Mouse (Mus musculus) embryonic facial prominence, embryonic 15.5 days (tissue): Measurements from ENCODE around the gene Abcg8. TPM values are rescaled to one million over a fixed set of nuclear protein-coding genes. Genes with fewer than 3 reads are reported as not detected.

Experiments
- ATAC-seq: fragments of 200-750 bp; cut with Nextera tagmentation; 2 replicates; pipeline ENCODE4 v1.8.0; 2017; ENCODE audit warnings: low read depth, moderate TSS enrichment; ENCODE audit not compliant: insufficient number of reproducible peaks, low FRiP score, low TSS enrichment
- H3K27ac ChIP-seq: fragments of 300-500 bp; sonication (generic); replicated peaks from 2 replicates; pipeline ENCODE4 v1.5.1; 2015; ENCODE audit warnings: mild to moderate bottlenecking, inconsistent platforms
- H3K27me3 ChIP-seq: fragments of 300-500 bp; sonication (generic); 2 replicates; pipeline ENCODE4 v1.6.1; 2015; ENCODE audit warnings: inconsistent platforms
- H3K36me3 ChIP-seq: fragments of 300-500 bp; sonication (generic); 2 replicates; pipeline ENCODE4 v1.6.1; 2015; ENCODE audit warnings: mild to moderate bottlenecking, inconsistent platforms
- H3K4me1 ChIP-seq: fragments of 300-500 bp; sonication (generic); 2 replicates; pipeline ENCODE4 v1.6.1; 2015; ENCODE audit warnings: inconsistent platforms
- H3K4me2 ChIP-seq: fragments of 300-500 bp; sonication (generic); replicated peaks from 2 replicates; pipeline ENCODE4 v1.6.1; 2015; ENCODE audit warnings: mild to moderate bottlenecking, inconsistent platforms
- H3K4me3 ChIP-seq: fragments of 300-500 bp; sonication (generic); replicated peaks from 2 replicates; pipeline ENCODE4 v1.5.1; 2015; ENCODE audit warnings: mild to moderate bottlenecking, inconsistent platforms
- H3K9ac ChIP-seq: fragments of 300-500 bp; sonication (generic); 2 replicates; pipeline ENCODE4 v1.6.1; 2015; ENCODE audit warnings: inconsistent platforms
- H3K9me3 ChIP-seq: fragments of 300-500 bp; sonication (generic); replicated peaks from 2 replicates; pipeline ENCODE4 v1.6.1; 2016; ENCODE audit warnings: inconsistent platforms
- WGBS: fragments of 180-500 bp; shearing (Covaris S2); methylation state at CpG from one replicate; pipeline ENCODE4 v1.1.7; 2015; 5-methylcytosine and 5-hydroxymethylcytosine counted together
- polyA plus RNA-seq: library from polyadenylated mRNA; unstranded; fragments of >200 nt; fragmentation: Nextera tagmentation; extraction: Ambion mirVana; gene quantifications from 2 replicates; pipeline ENCODE4 v1.2.1, GENCODE M21; 2015

The Abcg8 gene
- polyA plus RNA-seq, 1 experiment from 2014 or later = 0.16 TPM

DNA sequence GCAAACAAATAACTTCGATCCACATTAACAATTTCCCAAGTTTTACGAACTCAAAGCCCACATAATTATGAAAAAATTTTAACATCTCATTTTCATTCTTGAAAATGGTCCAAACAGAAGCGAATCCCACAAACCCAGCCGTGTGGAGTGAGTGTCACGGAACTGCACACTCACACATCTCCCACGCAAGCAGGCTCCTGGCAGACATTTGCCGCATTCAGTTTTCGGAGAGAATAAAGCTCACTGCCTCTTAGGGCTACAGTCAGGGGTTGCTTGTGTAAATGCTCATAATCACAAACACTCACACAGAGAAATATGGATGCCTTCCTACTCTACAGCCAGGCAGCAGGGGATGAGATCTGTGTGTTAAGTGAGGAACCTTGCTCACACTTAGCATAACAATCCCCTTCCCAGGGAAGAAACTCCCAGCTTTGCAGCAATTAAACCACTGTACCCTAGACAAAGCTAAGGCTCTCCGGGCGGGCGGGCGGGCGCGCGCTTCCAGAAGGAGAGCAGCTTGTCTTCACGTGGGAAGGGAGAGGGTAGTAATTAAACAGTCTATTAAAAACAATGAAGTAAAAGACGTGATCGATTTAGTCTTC, 37.6 kb downstream of the Abcg8 start:
- ATAC-seq = no peak
- no peak overlapping the region for H3K27ac ChIP-seq
- no peaks in the 10 kb centered on the region for H3K27me3 ChIP-seq
- peaks cover 16% of the 10 kb centered on the region for H3K4me1 ChIP-seq
- no peak overlapping the region for H3K9ac ChIP-seq
- peaks cover 24% of the 10 kb centered on the region for H3K36me3 ChIP-seq
- no peak overlapping the region for H3K4me3 ChIP-seq
- no peaks in the 10 kb centered on the region for H3K9me3 ChIP-seq
- no peak overlapping the region for H3K4me2 ChIP-seq
- WGBS = 72% methylated on average over 18 of the region's 18 CpGs

DNA sequence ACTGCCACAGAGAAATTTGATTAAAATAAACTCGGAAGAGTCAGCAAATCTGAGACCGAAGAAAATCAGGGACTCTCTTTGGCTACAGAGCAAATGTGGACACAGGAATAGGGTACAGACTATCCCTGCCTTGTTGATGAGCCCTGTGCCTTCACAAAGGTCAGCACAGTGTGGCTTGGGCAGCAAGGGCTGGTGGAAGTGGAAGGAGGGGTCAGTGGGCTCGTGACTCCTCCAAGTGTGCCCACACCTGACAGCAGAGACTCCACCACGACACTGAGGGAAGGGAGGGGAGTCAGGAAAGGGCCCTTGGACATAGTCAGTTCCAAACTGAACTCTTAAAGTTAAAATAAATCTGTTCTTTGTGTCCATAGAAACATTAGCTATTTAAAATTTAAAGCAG, 38.8 kb downstream of the Abcg8 start:
- Histone ChIP-seq H3K4me3 (no peak overlapping the region), H3K27me3 (no peaks in the 10 kb centered on the region), H3K9me3 (no peaks in the 10 kb centered on the region), H3K9ac (no peak overlapping the region), H3K36me3 (peaks cover 14% of the 10 kb centered on the region), H3K4me1 (peaks cover 4% of the 10 kb centered on the region; the same call in 1 of the 2 replicates), H3K4me2 (no peak overlapping the region), H3K27ac (no peak overlapping the region)
- no peak for ATAC-seq
- WGBS = 54% methylated on average over 4 of the region's 4 CpGs

DNA sequence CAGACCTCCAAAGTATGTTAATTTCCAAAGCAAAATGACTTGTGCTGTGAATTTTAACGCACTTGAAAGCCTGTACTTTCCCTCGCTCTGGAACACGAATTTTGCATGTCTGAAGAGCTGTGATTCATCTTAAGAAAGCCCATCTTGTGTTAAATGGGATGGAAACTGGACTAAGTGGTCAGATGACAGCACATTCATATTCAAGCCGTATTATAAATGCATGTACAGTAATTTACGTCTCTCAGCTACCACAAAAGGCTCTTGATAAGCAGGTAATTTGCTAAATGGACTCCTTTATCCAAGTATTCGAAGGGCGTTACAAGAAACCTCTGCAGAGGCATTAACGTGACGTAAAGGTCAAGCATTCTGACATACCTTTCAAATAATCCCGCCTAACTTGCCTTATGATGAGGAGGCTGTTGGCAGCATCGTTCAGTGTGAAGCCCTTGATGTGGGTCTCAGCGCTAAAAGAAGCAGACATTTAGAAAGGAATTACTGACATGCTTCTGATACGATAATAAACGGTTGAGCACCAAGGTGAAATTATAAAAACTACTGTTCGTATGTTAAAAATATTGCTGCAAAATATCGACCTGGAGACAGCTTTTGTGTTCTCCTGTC, 40.3 kb downstream of the Abcg8 start:
- ATAC-seq = no peak
- Histone ChIP-seq H3K9ac (no peak overlapping the region), H3K27me3 (no peaks in the 10 kb centered on the region), H3K9me3 (no peaks in the 10 kb centered on the region), H3K4me1 (peaks cover 3% of the 10 kb centered on the region; the same call in 1 of the 2 replicates), H3K36me3 (peaks cover 14% of the 10 kb centered on the region), H3K4me3 (no peak overlapping the region), H3K4me2 (no peak overlapping the region), H3K27ac (no peak overlapping the region)
- WGBS = 62% methylated on average over 16 of the region's 16 CpGs

DNA sequence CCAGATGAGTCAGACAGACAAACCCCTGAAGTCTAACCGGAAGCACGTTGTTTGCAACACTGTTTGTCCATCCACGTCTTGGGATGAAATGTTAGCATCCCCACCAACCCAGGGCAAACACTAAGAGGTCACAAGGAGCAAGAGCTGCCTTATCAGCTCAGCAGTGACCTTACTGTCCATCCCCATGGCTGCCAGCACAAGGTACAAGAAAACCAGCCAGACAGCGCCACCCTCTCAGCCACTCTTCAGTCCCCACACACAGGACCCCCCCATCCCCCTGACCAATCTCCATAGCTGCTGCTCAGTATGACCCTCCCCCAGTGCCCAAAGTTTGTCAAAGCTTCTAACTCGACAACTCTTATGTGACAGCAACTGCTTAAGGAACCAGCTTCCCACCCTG, 41.3 kb downstream of the Abcg8 start:
- Histone ChIP-seq H3K9me3 (no peaks in the 10 kb centered on the region), H3K9ac (no peak overlapping the region), H3K36me3 (peaks cover 19% of the 10 kb centered on the region), H3K4me1 (peaks cover 3% of the 10 kb centered on the region; the same call in 1 of the 2 replicates), H3K4me2 (no peak overlapping the region), H3K4me3 (no peak overlapping the region), H3K27me3 (no peaks in the 10 kb centered on the region), H3K27ac (no peak overlapping the region)
- 40% methylated on average over 5 of the region's 5 CpGs for WGBS
- no peak for ATAC-seq

DNA sequence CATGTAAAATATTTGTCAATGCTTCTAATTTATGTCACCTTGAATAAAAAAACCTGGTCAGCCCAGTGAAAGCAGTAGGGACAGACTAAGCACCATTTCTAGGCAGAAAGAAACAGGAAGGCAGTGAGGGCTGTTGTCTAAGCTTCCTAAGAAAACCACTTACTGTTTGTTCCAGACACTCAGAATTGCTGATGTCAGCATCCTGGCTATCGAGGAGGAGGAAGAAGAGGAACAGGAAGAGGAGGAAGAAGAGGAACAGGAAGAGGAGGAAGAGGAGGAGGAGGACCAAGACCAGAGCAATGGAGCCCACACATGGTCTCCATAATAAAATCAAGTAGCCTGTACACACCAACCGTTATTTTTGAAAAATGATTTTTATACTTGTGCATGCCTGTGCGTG, 43.0 kb downstream of the Abcg8 start:
- Histone ChIP-seq H3K27me3 (no peaks in the 10 kb centered on the region), H3K36me3 (peaks cover 17% of the 10 kb centered on the region), H3K9me3 (no peaks in the 10 kb centered on the region), H3K4me1 (peaks cover 3% of the 10 kb centered on the region; the same call in 1 of the 2 replicates), H3K9ac (no peak overlapping the region), H3K4me2 (no peak overlapping the region), H3K4me3 (no peak overlapping the region), H3K27ac (no peak overlapping the region)
- ATAC-seq = no peak
- 74% methylated on average over 3 of the region's 3 CpGs for WGBS

DNA sequence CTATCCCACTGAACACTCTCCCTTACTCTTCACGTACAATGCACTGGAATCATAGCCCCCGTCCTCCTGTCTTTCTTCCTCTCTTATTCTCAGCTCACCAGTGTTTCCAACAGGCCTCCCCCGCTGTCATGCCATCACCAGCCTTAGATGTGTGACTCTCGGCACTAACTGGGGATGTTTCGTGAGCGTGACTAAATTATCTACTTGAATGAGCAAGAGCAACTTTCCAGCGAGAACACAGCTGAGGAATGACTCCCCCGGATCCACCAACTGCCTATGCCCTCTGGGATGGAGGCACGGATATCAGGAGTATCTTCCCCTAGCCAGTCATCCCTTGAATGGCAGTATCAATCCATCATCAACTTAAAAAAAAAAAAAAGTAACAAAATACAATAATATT, 47.9 kb downstream of the Abcg8 start:
- Histone ChIP-seq H3K27me3 (no peaks in the 10 kb centered on the region), H3K4me3 (no peak overlapping the region), H3K4me1 (no peaks in the 10 kb centered on the region), H3K36me3 (peaks cover 44% of the 10 kb centered on the region), H3K9ac (no peak overlapping the region), H3K27ac (no peak overlapping the region), H3K9me3 (no peaks in the 10 kb centered on the region), H3K4me2 (no peak overlapping the region)
- no peak for ATAC-seq
- WGBS = 83% methylated on average over 9 of the region's 9 CpGs

DNA sequence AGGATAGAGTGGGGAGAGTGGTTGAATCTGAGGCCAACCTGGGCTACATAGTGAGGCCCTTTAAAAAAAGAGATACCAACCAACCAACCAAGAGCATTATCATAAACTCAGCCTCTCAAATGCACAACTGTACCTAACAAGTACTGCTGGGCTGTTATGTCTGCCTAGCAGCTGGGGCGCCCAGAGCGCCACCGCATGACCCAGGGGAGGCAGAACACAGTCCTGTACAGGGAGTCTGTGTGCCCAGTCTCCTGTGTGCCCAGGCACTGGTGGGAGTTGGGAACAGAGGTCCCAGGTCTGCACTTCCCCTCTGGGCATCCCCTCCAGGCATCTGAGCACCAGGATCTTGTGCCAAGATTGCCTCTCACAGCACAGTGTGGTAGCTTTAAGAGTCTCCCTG, 49.1 kb downstream of the Abcg8 start:
- Histone ChIP-seq H3K36me3 (peaks cover 50% of the 10 kb centered on the region), H3K27me3 (no peaks in the 10 kb centered on the region)

DNA sequence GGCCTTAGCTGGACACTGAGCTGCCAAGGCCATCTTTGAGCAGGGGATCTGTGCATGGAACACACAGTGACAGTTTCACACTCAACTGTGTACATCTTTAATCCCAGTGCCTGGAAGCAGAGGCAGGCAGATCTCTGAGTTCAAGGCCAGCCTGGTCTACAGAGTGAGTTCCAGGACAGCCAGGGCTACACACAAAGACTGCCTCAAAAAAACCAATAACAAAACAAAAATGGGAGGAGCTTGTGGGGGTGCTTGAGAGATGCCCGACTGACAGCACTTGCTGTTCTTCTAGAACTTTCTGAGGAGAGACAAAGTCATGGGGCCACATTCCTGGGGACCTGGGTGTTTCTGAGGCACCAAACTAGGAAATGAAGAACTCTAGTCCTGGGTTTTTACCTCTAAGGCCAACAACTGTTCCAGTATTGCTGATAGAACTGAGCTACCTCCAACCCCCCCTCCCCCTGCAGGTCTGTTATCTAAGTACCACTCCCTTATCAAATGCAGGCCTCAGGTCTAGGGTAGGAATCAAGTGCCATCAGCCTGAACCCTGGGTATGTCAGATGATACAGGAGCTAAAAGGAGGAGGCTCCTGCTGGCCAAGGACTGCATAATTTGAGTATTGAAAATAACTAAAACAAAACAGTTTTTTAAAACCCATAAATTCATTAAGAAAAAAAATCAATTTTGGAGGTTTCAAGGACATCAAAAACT, 52.3 kb downstream of the Abcg8 start:
- H3K27ac ChIP-seq = no peak overlapping the region
- 72% methylated on average over 1 of the region's 1 CpGs for WGBS
- no peaks in the 10 kb centered on the region for H3K4me1 ChIP-seq
- no peak overlapping the region for H3K9ac ChIP-seq
- H3K36me3 ChIP-seq = peaks cover 47% of the 10 kb centered on the region
- no peak for ATAC-seq
- H3K9me3 ChIP-seq = no peaks in the 10 kb centered on the region
- no peak overlapping the region for H3K4me2 ChIP-seq
- H3K27me3 ChIP-seq = no peaks in the 10 kb centered on the region
- H3K4me3 ChIP-seq = no peak overlapping the region

More for the DNA sequence above, 49.1 kb downstream of the Abcg8 start:
- Histone ChIP-seq H3K4me3 (no peak overlapping the region), H3K9ac (no peak overlapping the region), H3K4me1 (no peaks in the 10 kb centered on the region), H3K27ac (no peak overlapping the region), H3K4me2 (no peak overlapping the region), H3K9me3 (no peaks in the 10 kb centered on the region)
- peak; percentile 24; the same call in 1 of the 2 replicates for ATAC-seq
- WGBS = 94% methylated on average over 3 of the region's 3 CpGs

DNA sequence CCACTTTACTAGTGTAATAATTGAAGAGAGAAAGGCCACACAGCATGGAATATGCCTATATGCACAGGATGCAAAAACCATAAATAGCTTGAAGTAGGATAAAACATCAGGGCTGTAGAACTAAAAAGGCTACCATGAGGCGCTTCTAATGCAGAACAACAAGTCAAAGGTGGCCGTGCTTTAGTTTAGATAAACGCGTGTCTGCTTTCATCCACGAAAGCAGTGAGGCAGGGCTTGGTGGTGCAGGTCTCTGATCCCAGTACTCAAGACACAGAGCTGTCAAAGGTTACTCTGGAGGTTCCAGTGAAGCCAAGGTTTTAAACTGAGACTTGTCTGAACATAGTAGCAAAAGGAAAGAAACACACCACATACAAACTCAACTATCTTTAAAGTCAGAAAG, 53.0 kb downstream of the Abcg8 start:
- Histone ChIP-seq H3K9me3 (no peaks in the 10 kb centered on the region), H3K9ac (no peak overlapping the region), H3K4me2 (no peak overlapping the region), H3K4me3 (no peak overlapping the region), H3K4me1 (no peaks in the 10 kb centered on the region), H3K27me3 (no peaks in the 10 kb centered on the region), H3K36me3 (peaks cover 47% of the 10 kb centered on the region), H3K27ac (no peak overlapping the region)
- 94% methylated on average over 5 of the region's 5 CpGs for WGBS
- ATAC-seq = no peak

DNA sequence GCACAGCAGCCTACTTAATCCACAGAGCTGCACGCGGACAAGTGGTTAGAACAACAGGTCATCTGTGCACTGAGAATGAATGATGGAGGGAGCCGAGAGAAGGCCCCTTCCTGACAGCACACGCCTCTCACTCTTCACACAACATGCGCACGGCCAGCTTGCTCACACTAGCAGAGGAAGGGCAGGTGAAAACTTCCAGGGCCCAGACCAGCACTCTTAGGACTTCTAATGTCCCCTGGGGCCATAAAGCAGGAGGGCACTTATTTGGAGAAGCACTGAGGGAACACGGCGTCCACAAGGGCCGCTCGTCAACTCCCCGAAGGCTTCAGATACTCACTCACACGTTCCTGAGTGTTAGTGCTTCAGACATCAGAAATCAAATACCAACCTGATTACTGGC, 55.3 kb downstream of the Abcg8 start:
- H3K4me3 ChIP-seq = no peak overlapping the region
- no peak for ATAC-seq
- WGBS = 90% methylated on average over 12 of the region's 12 CpGs

DNA sequence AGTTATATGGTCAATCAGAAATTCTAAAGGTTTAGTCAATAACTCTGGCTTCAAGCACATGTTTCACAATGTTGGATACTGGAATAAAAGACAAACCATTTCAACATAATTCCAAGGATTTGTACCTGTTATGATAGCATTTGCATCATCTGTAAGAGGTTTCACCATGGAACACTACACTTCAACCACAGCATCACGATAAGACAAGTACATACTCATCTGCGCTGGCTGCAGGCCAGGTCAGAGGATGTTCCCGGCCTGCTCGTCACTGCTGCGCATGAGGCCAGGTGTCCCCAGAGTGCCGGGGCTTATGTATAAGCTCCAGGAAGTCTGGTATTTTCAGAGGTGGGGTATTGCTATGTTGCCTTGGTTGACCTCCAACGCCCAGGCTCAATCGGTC, 56.5 kb downstream of the Abcg8 start:
- ATAC-seq = no peak
- H3K27me3 ChIP-seq = no peaks in the 10 kb centered on the region
- no peak overlapping the region for H3K27ac ChIP-seq
- no peaks in the 10 kb centered on the region for H3K9me3 ChIP-seq
- no peak overlapping the region for H3K4me2 ChIP-seq
- H3K4me3 ChIP-seq = no peak overlapping the region
- WGBS = 80% methylated on average over 8 of the region's 8 CpGs
- peaks cover 25% of the 10 kb centered on the region for H3K36me3 ChIP-seq
- H3K4me1 ChIP-seq = peaks cover 3% of the 10 kb centered on the region; the same call in 1 of the 2 replicates
- H3K9ac ChIP-seq = no peak overlapping the region

More for the DNA sequence above, 55.3 kb downstream of the Abcg8 start:
- H3K9me3 ChIP-seq = no peaks in the 10 kb centered on the region
- no peaks in the 10 kb centered on the region for H3K27me3 ChIP-seq
- no peak overlapping the region for H3K27ac ChIP-seq
- H3K9ac ChIP-seq = no peak overlapping the region
- H3K4me2 ChIP-seq = no peak overlapping the region
- H3K4me1 ChIP-seq = no peaks in the 10 kb centered on the region
- H3K36me3 ChIP-seq = peaks cover 31% of the 10 kb centered on the region
